Mouse (Mus musculus) neural tube, embryonic 12.5 days (tissue): ENCODE results near the gene Dmwd. TPM values are rescaled to one million over a fixed set of nuclear protein-coding genes. Genes with fewer than 3 reads are reported as not detected.

Experiments used
- ATAC-seq: fragments of 200-750 bp; cut with Nextera tagmentation; 2 replicates; pipeline ENCODE4 v1.8.0; 2017; ENCODE audit warnings: low read depth, mild to moderate bottlenecking, moderate TSS enrichment, moderate library complexity; ENCODE audit not compliant: low FRiP score
- H3K27ac ChIP-seq: fragments of 300-500 bp; sonication (generic); 2 replicates; pipeline ENCODE4 v1.5.1; 2016
- H3K27me3 ChIP-seq: fragments of 300-500 bp; sonication (generic); replicated peaks from 2 replicates; pipeline ENCODE4 v1.6.1; 2016; ENCODE audit warnings: mild to moderate bottlenecking
- H3K36me3 ChIP-seq: fragments of 300-500 bp; sonication (generic); 2 replicates; pipeline ENCODE4 v1.6.1; 2016; ENCODE audit warnings: mild to moderate bottlenecking
- H3K4me1 ChIP-seq: fragments of 300-500 bp; sonication (generic); 2 replicates; pipeline ENCODE4 v1.6.1; 2016
- H3K4me2 ChIP-seq: fragments of 300-500 bp; sonication (generic); replicated peaks from 2 replicates; pipeline ENCODE4 v1.6.1; 2016; ENCODE audit warnings: mild to moderate bottlenecking
- H3K4me3 ChIP-seq: fragments of 300-500 bp; sonication (generic); 2 replicates; pipeline ENCODE4 v1.5.1; 2016
- H3K9ac ChIP-seq: fragments of 300-500 bp; sonication (generic); 2 replicates; pipeline ENCODE4 v1.6.1; 2016; ENCODE audit warnings: mild to moderate bottlenecking
- H3K9me3 ChIP-seq: fragments of 300-500 bp; sonication (generic); 2 replicates; pipeline ENCODE4 v1.6.1; 2016; ENCODE audit warnings: mild to moderate bottlenecking
- WGBS: fragments of 180-500 bp; shearing (Covaris S2); methylation state at CpG from one replicate; pipeline ENCODE4 v1.1.7; 2016; 5-methylcytosine and 5-hydroxymethylcytosine counted together
- polyA plus RNA-seq: library from polyadenylated mRNA; unstranded; fragments of >200 nt; fragmentation: Nextera tagmentation; extraction: Ambion mirVana; gene quantifications from 2 replicates; pipeline ENCODE4 v1.2.1, GENCODE M21; 2016

Gene Dmwd
- polyA plus RNA-seq, 1 experiment from 2014 or later: 29.6 TPM

DNA sequence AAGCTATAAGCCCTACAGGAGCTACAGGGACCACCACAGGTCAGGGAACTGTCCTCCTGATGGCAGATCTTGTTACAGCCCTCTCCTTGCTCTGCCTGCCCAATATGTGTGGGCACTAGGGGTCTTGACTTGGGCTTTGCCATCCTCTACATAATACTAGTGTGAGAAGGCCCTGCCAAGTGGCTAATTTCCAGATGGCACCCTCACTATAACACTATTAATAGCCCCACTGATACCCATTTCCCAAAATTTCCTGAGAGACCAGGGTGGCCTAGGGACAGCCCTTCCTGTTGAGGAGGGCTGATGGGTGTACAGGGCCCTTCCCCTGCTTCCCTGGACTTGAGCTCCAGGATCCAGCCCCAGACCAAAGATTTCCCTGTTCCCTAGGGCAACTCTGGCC is 21.8 kb downstream of the Dmwd start:
- Histone ChIP-seq H3K4me1 (peaks cover 45% of the 10 kb centered on the region), H3K36me3 (peaks cover 7% of the 10 kb centered on the region; the same call in 1 of the 2 replicates), H3K4me3 (no peak overlapping the region), H3K27ac (no peak overlapping the region), H3K27me3 (no peaks in the 10 kb centered on the region), H3K4me2 (no peak overlapping the region), H3K9ac (no peak overlapping the region), H3K9me3 (no peaks in the 10 kb centered on the region)
- ATAC-seq: no peak

DNA sequence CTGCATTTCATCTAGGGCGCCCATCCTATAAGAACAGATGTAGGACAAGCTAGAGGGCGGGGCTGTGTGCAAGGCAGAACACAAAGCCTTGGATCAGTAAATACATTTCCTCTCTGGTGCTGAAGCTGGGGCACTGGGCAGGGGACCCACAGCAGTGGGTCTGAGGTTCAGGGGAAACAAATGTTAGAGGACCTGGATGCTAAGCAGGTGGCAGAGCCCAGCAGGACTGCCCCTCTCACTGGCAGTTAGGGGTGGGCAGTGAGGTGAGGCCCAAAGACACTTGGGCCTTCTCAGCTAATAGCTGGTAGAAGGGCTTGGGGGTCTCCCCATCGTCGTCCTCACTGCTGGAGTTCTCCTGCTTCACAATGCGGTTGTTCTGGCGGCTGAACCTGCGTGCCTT is 22.8 kb downstream of the Dmwd start:
- 63% methylated on average over 7 of the region's 7 CpGs for WGBS
- Histone ChIP-seq H3K9me3 (no peaks in the 10 kb centered on the region), H3K27me3 (no peaks in the 10 kb centered on the region), H3K4me1 (peaks cover 35% of the 10 kb centered on the region), H3K27ac (no peak overlapping the region), H3K36me3 (peaks cover 7% of the 10 kb centered on the region; the same call in 1 of the 2 replicates), H3K9ac (no peak overlapping the region), H3K4me3 (no peak overlapping the region), H3K4me2 (no peak overlapping the region)
- ATAC-seq: no peak

DNA sequence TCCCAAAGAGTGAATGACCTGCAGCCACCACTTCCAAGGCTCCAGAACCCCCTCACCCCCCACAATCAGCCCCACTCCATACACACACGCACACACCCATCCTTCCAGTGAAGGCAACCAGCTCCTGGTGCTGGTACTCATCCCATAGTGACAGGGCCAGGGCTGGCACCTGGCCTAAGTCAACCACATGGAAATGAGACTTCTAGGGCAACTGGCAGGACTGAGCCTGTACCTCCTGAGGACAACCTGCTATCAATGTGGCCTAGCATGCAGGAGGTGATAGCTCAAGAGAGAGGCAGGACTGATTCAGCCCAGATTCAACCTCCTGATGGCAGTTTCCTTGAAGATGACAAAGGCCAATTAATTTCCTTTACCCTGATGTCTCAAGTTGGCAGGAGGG is 24.3 kb downstream of the Dmwd start:
- Histone ChIP-seq H3K9ac (no peak overlapping the region), H3K27ac (no peak overlapping the region), H3K9me3 (no peaks in the 10 kb centered on the region), H3K4me2 (no peak overlapping the region), H3K4me1 (peaks cover 22% of the 10 kb centered on the region), H3K4me3 (no peak overlapping the region), H3K27me3 (no peaks in the 10 kb centered on the region), H3K36me3 (peaks cover 7% of the 10 kb centered on the region; the same call in 1 of the 2 replicates)
- ATAC-seq: no peak
- 86% methylated on average over 1 of the region's 1 CpGs for WGBS

DNA sequence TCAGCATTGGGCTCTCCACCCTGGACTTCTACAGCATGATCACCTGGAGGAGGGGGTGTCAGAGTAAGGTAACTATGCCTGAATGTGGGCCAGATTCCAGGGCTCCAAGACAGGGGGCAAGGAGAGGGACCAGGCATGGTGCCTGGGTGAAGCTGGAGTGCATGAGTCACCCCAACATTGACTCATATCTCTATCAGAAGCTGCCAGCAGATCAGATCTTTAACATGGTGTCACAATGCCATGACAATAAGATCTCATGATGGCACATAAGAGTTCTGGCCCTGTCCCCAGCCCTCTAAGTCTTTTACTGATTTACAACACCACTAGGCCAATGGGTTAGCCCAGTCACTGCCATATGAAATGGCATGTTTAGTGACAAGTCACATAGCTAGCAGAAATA is 27.7 kb downstream of the Dmwd start:
- no peak overlapping the region for H3K4me3 ChIP-seq

DNA sequence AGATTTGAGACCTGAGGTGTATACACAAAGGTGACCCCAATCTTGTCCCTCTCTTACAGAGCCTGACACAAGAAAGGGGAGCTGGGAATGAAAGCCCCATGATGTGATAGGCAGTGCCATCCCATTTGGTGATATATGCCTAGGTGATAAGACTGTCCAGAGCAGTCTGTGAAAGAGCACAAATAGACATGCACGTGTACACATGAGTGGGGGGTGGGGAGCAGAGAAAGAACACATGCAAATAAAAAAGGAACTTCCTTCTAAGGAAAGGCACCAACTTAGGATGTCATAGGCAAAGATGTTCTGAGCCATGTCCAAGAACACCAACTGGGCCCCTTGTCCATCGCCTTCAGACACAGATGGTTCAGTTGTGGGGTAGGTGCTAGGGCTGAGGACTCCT is 28.5 kb downstream of the Dmwd start:
- Histone ChIP-seq H3K4me3 (no peak overlapping the region), H3K36me3 (no peaks in the 10 kb centered on the region), H3K9ac (no peak overlapping the region), H3K27ac (no peak overlapping the region), H3K9me3 (no peaks in the 10 kb centered on the region), H3K27me3 (no peaks in the 10 kb centered on the region), H3K4me2 (no peak overlapping the region), H3K4me1 (no peaks in the 10 kb centered on the region)
- no peak for ATAC-seq
- WGBS: 83% methylated on average over 2 of the region's 2 CpGs

More for the DNA sequence above, 27.7 kb downstream of the Dmwd start:
- Histone ChIP-seq H3K4me1 (no peaks in the 10 kb centered on the region), H3K9ac (no peak overlapping the region), H3K9me3 (no peaks in the 10 kb centered on the region), H3K4me2 (no peak overlapping the region), H3K36me3 (no peaks in the 10 kb centered on the region), H3K27ac (no peak overlapping the region), H3K27me3 (no peaks in the 10 kb centered on the region)
- no peak for ATAC-seq

DNA sequence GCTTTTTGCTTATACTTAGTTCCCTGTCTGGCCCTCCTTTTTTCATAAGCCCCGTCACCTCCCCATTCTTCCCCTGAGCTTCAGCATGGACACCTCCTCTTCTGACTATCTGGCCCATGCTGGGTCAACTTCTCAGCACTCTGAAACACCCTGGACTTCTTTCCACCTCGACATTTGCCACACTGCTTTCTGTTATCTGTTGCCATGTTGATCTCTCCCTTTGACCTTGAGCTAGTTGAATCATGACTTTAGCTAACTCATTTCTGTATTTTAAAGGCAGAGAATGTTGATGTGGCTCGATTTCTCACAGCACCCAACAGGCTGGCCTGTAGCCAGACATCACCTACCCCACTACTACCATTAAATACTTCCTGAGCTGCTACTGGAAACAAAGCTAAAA is 31.4 kb downstream of the Dmwd start:
- H3K9ac ChIP-seq: no peak overlapping the region
- no peak for ATAC-seq
- no peaks in the 10 kb centered on the region for H3K36me3 ChIP-seq
- H3K27me3 ChIP-seq: no peaks in the 10 kb centered on the region
- no peak overlapping the region for H3K4me2 ChIP-seq
- no peak overlapping the region for H3K27ac ChIP-seq
- no peaks in the 10 kb centered on the region for H3K9me3 ChIP-seq
- H3K4me3 ChIP-seq: no peak overlapping the region
- no peaks in the 10 kb centered on the region for H3K4me1 ChIP-seq
- WGBS: 70% methylated on average over 3 of the region's 3 CpGs

DNA sequence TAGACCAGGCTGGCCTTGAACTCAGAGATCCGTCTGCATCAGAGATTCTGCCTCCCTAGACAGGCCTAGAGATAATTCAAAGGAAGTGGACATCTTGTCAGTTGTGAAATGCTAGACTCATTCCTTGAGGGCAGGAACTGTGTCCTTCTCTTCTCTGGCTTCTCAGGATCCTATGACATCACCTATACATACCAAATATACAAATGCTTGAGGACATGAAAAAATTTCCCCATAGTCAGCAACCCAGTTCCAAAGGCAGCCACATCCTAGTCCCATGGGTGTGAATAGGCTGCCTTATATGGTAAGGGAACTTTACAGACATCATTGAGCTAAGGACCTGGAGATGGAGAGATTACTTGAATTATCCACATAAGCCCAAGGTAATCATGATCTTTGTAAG is 33.5 kb downstream of the Dmwd start:
- no peak for ATAC-seq
- H3K4me2 ChIP-seq: no peak overlapping the region
- H3K4me3 ChIP-seq: no peak overlapping the region
- no peak overlapping the region for H3K27ac ChIP-seq
- H3K4me1 ChIP-seq: no peaks in the 10 kb centered on the region
- WGBS: 88% methylated on average over 1 of the region's 1 CpGs
- H3K27me3 ChIP-seq: no peaks in the 10 kb centered on the region
- H3K9ac ChIP-seq: no peak overlapping the region
- H3K36me3 ChIP-seq: no peaks in the 10 kb centered on the region
- no peaks in the 10 kb centered on the region for H3K9me3 ChIP-seq

DNA sequence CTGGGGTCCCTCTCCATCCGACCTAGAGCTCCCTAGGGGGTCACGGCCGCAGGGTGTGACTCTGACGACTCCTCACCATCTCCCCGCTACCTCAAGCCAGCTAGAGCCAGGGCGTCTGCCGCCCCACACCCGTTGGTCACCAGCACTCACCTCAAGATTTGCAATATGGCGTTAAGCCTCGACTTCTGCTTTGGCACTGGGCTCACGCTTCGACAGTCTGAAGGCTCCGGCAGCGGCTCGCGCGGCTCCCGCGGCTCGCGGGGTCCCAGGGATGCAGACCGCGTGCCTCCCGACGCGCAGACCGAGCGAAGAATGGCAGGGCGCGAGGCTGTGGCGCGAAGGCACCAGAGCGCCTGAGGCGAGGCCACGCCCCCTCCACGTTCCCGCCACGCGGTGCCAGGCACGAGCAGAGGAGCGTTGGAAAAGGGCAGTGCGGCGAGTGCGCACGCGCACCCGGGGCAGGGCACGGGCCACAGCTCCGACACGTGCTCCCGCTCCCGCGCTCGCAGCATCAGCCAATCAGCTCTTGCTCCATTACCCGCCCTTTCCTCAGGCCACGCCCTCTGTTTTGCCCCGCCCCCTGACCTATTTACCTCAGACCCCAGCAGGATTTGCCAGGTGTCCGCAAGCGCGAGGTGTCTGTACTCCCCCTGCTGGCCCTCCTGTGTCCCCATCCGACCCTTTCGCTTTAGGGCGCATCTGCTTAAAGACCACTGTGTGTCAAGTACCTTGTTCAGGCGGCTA is 42.2 kb downstream of the Dmwd start, which contains the start of gene Gm4969:
Gene Gm4969, minus strand, starts transcription at position 341 of the 744 bp plus-strand sequence.
- Histone ChIP-seq H3K4me1 (peaks cover 18% of the 10 kb centered on the region), H3K36me3 (no peaks in the 10 kb centered on the region), H3K9me3 (peaks cover 4% of the 10 kb centered on the region; the same call in 1 of the 2 replicates), H3K4me3 (peak within 1 kb of the TSS; percentile 26; the same call in 1 of the 2 replicates), H3K9ac (no peak within 1 kb of the TSS), H3K4me2 (peak within 1 kb of the TSS; percentile 51), H3K27me3 (0 out of 2 replicates have a peak, but pooled peaks cover 5% of the 10 kb centered on the region), H3K27ac (no peak within 1 kb of the TSS)
- ATAC-seq: peak; percentile 26; the same call in 1 of the 2 replicates
- 22% methylated on average over 64 of the region's 64 CpGs for WGBS

DNA sequence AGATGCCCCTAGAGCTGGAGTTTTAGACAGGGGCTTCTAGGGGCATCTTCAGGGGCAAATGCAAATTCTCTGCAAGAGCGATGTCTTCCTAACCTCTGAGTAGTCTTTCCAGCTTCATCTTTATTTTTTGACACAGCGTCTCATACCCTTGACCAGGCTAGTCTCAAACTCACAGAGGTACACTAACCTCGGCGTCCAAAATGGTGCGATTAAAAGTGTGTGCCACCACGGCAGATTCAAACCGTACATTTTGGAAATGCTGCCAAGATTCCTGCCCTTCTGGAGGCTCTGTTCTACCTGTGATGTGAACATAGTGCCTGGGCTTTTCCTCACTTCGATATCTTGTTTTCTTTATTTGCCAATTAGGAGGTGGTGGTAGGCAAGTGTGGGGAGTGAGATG is 43.1 kb downstream of the Dmwd start:
- Histone ChIP-seq H3K4me1 (peaks cover 18% of the 10 kb centered on the region), H3K4me2 (0 out of 2 replicates have a peak overlapping the region, but pooled peaks have one; percentile 7), H3K9ac (no peak overlapping the region), H3K27me3 (0 out of 2 replicates have a peak, but pooled peaks cover 5% of the 10 kb centered on the region), H3K4me3 (no peak overlapping the region), H3K36me3 (no peaks in the 10 kb centered on the region), H3K27ac (no peak overlapping the region), H3K9me3 (peaks cover 4% of the 10 kb centered on the region; the same call in 1 of the 2 replicates)
- 97% methylated on average over 8 of the region's 8 CpGs for WGBS
- peak; percentile 20 for ATAC-seq

DNA sequence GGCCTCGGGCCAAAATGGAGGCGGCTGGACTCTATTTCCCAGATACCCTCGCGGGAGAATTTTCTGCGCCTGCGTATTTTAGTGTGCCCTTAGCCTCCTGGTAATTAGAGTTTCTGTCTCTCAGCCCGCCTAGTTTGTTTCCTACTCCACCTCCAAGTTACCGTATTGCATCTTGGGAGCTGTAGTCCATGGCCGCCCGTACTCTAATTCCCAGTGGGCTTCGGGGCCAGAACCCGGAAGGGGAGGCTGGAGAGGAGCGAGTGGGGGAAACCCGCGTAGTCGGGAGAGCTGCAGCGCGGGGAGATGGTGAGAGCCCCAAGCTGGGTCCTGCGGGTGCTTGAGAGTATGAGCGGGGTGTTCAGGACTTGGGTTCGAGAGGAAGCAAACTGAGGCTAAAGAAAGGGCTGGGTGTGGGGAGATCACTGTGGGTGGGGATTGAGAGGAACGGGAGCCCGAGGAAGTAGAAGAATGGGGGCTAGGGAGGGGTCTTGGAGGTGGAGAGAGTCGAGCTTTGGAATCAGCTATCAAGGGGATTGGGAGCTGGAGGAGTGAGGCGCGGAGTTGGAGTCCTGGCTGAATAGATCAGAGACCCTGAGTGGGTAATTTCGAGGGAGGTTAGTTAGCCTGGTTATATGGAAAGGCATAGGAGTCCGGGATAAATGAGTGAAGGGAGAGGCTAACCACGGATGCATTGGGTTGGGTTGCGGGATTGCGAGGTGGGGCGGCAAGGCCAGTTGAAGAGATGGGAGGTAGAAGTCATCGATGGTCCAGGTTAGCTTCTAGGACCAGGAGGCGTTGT is 43.8 kb downstream of the Dmwd start, which contains the start of gene Fbxo46:
Gene Fbxo46, plus strand, starts transcription at position 229 of the 799 bp plus-strand sequence.
- H3K27ac ChIP-seq: no peak within 1 kb of the TSS
- peak within 1 kb of the TSS; percentile 70 for H3K9ac ChIP-seq
- no peaks in the 10 kb centered on the region; the same call in 1 of the 2 replicates for H3K36me3 ChIP-seq
- H3K27me3 ChIP-seq: 0 out of 2 replicates have a peak, but pooled peaks cover 5% of the 10 kb centered on the region
- WGBS: 3% methylated on average over 34 of the region's 34 CpGs
- peaks cover 4% of the 10 kb centered on the region; the same call in 1 of the 2 replicates for H3K9me3 ChIP-seq
- H3K4me1 ChIP-seq: peaks cover 18% of the 10 kb centered on the region
- peak; percentile 95 for ATAC-seq
- peak within 1 kb of the TSS; percentile 84 for H3K4me2 ChIP-seq
- H3K4me3 ChIP-seq: peak within 1 kb of the TSS; percentile 62

DNA sequence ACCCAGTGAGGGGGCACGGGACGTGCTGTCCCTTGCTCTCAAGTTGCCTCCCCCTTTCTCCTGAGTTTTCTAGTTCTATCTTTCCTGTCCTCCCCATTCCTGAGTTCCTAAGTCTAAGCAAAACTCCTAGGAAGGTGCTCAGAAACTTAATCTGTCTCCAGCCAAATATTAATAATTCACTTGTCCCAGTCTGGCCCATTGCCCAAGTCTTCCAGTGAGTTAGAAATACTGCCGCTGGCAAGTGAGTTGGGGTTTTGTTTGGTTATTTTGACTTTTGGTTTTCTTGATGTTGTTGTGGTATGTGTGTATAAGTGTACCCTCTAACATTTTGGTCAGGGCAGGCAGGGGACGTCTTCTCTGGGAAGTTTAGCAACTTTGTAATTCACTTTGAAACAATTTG is 45.7 kb downstream of the Dmwd start:
- no peak overlapping the region for H3K9ac ChIP-seq
- peaks cover 18% of the 10 kb centered on the region for H3K4me1 ChIP-seq
- no peak overlapping the region for H3K4me3 ChIP-seq
- H3K36me3 ChIP-seq: no peaks in the 10 kb centered on the region; the same call in 1 of the 2 replicates
- H3K27me3 ChIP-seq: 0 out of 2 replicates have a peak, but pooled peaks cover 5% of the 10 kb centered on the region
- H3K27ac ChIP-seq: no peak overlapping the region
- H3K4me2 ChIP-seq: no peak overlapping the region
- 93% methylated on average over 4 of the region's 4 CpGs for WGBS
- no peak for ATAC-seq
- H3K9me3 ChIP-seq: peaks cover 4% of the 10 kb centered on the region; the same call in 1 of the 2 replicates

DNA sequence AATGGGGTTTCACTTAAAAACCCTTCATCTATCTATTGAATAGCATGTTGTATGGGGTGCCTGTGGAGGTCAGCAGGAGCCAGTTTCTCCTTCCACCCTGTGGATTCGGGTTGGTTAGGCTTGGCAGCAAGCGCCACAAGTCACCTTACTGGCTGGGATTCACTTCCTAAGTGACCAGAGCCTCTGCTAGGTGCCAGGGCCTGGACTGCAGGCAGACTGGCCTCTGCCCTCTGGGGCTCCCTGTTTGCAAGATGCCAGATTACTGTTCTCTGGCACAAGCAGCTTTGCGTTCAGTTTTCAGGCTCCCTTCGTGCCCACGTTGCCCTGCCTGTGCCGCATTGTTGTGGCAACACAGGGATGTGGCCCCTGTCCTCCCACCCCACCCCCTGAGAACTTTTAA is 48.7 kb downstream of the Dmwd start:
- ATAC-seq: no peak
- Histone ChIP-seq H3K4me3 (no peak overlapping the region), H3K36me3 (peaks cover under 1% of the 10 kb centered on the region; the same call in 1 of the 2 replicates), H3K9ac (0 out of 2 replicates have a peak overlapping the region, but pooled peaks have one; percentile 8), H3K9me3 (no peaks in the 10 kb centered on the region), H3K4me1 (peaks cover 12% of the 10 kb centered on the region), H3K4me2 (no peak overlapping the region), H3K27ac (no peak overlapping the region), H3K27me3 (no peaks in the 10 kb centered on the region)
- WGBS: 91% methylated on average over 6 of the region's 6 CpGs
